Mouse (Mus musculus) forebrain, embryonic 16.5 days (tissue): Measurements from ENCODE around the gene Me1. TPM values are rescaled to one million over a fixed set of nuclear protein-coding genes. Genes with fewer than 3 reads are reported as not detected.

Experiments
- ATAC-seq: fragments of 200-750 bp; cut with Nextera tagmentation; 2 replicates; pipeline ENCODE4 v1.8.0; 2017; ENCODE audit warnings: mild to moderate bottlenecking, moderate library complexity
- H3K27ac ChIP-seq: fragments of 300-500 bp; sonication (generic); 2 replicates; pipeline ENCODE4 v1.5.1; 2014; ENCODE audit warnings: low read length, control low read depth
- H3K27me3 ChIP-seq: fragments of 300-500 bp; sonication (generic); replicated peaks from 2 replicates; pipeline ENCODE4 v1.6.1; 2014; ENCODE audit warnings: low read length; ENCODE audit not compliant: control insufficient read depth, insufficient read depth
- H3K36me3 ChIP-seq: fragments of 300-500 bp; sonication (generic); 2 replicates; pipeline ENCODE4 v1.6.1; 2014; ENCODE audit not compliant: control insufficient read depth, insufficient read depth
- H3K4me1 ChIP-seq: fragments of 300-500 bp; sonication (generic); replicated peaks from 2 replicates; pipeline ENCODE4 v1.6.1; 2014; ENCODE audit warnings: low read length; ENCODE audit not compliant: control insufficient read depth, insufficient read depth
- H3K4me2 ChIP-seq: fragments of 300-500 bp; sonication (generic); 2 replicates; pipeline ENCODE4 v1.6.1; 2014; ENCODE audit warnings: mild to moderate bottlenecking, low read length, control low read depth
- H3K4me3 ChIP-seq: fragments of 300-500 bp; sonication (generic); replicated peaks from 2 replicates; pipeline ENCODE4 v1.5.1; 2014; ENCODE audit warnings: mild to moderate bottlenecking, low read length, control low read depth
- H3K9ac ChIP-seq: fragments of 300-500 bp; sonication (generic); replicated peaks from 2 replicates; pipeline ENCODE4 v1.6.1; 2014; ENCODE audit warnings: low read depth, low read length, control low read depth
- H3K9me3 ChIP-seq: fragments of 300-500 bp; sonication (generic); 2 replicates; pipeline ENCODE4 v1.6.1; 2016; ENCODE audit warnings: low read length; ENCODE audit not compliant: control insufficient read depth
- WGBS: fragments of 180-500 bp; shearing (Covaris S2); extraction: QIAGEN DNeasy Blood & Tissue Kit; methylation state at CpG from one replicate; pipeline ENCODE4 v1.1.7; 2014; 5-methylcytosine and 5-hydroxymethylcytosine counted together
- polyA plus RNA-seq: library from polyadenylated mRNA; unstranded; fragments of >200 nt; fragmentation: Nextera tagmentation; extraction: Ambion mirVana; gene quantifications from 2 replicates; pipeline ENCODE4 v1.2.1, GENCODE M21; 2015

The Me1 gene
- polyA plus RNA-seq, 1 experiment from 2014 or later: 22.7 TPM

GRCm38 (mm10) chr9:86716540-86716939, 20.8 kb upstream of the Me1 start:
- Histone ChIP-seq H3K27me3 (no peaks in the 10 kb centered on the region), H3K4me3 (no peak overlapping the region), H3K9me3 (no peaks in the 10 kb centered on the region), H3K9ac (no peak overlapping the region), H3K36me3 (no peaks in the 10 kb centered on the region), H3K4me2 (no peak overlapping the region), H3K4me1 (0 out of 2 replicates have a peak, but pooled peaks cover 2% of the 10 kb centered on the region), H3K27ac (no peak overlapping the region)
- ATAC-seq: 0 out of 2 replicates have a peak, but pooled peaks have one; percentile 32
- 50% methylated on average over 2 of the region's 2 CpGs for WGBS

- Histone ChIP-seq H3K36me3 (no peaks in the 10 kb centered on the region), H3K27me3 (no peaks in the 10 kb centered on the region), H3K27ac (no peak overlapping the region), H3K9me3 (no peaks in the 10 kb centered on the region), H3K4me2 (no peak overlapping the region), H3K9ac (no peak overlapping the region), H3K4me1 (0 out of 2 replicates have a peak, but pooled peaks cover 2% of the 10 kb centered on the region), H3K4me3 (no peak overlapping the region)
- WGBS: 58% methylated on average over 3 of the region's 3 CpGs
- ATAC-seq: peak; percentile 85
These were observed 18.3 kb upstream of the Me1 start for GRCm38 (mm10) chr9:86714089-86714488.

- ATAC-seq: no peak
- Histone ChIP-seq H3K4me2 (no peak overlapping the region), H3K9me3 (no peaks in the 10 kb centered on the region), H3K36me3 (no peaks in the 10 kb centered on the region), H3K27ac (no peak overlapping the region), H3K9ac (no peak overlapping the region), H3K27me3 (no peaks in the 10 kb centered on the region), H3K4me1 (0 out of 2 replicates have a peak, but pooled peaks cover 2% of the 10 kb centered on the region), H3K4me3 (no peak overlapping the region)
- WGBS: 71% methylated on average over 2 of the region's 2 CpGs
These were observed 16.9 kb upstream of the Me1 start for GRCm38 (mm10) chr9:86712648-86713047.

- H3K4me3 ChIP-seq: no peak overlapping the region
- no peak overlapping the region for H3K4me2 ChIP-seq
- no peak for ATAC-seq
- H3K9me3 ChIP-seq: no peaks in the 10 kb centered on the region
- no peaks in the 10 kb centered on the region for H3K27me3 ChIP-seq
- WGBS: 95% methylated on average over 2 of the region's 2 CpGs
- H3K4me1 ChIP-seq: no peaks in the 10 kb centered on the region
- no peaks in the 10 kb centered on the region for H3K36me3 ChIP-seq
- no peak overlapping the region for H3K9ac ChIP-seq
- no peak overlapping the region for H3K27ac ChIP-seq
These were observed 14.4 kb upstream of the Me1 start for GRCm38 (mm10) chr9:86710091-86710634.

- 80% methylated on average over 6 of the region's 6 CpGs for WGBS
- no peaks in the 10 kb centered on the region for H3K36me3 ChIP-seq
- H3K4me1 ChIP-seq: no peaks in the 10 kb centered on the region
- no peak overlapping the region for H3K4me3 ChIP-seq
- no peak overlapping the region for H3K27ac ChIP-seq
- H3K27me3 ChIP-seq: no peaks in the 10 kb centered on the region
- ATAC-seq: no peak
- H3K4me2 ChIP-seq: no peak overlapping the region
- H3K9ac ChIP-seq: no peak overlapping the region
- H3K9me3 ChIP-seq: no peaks in the 10 kb centered on the region
These were observed 13.2 kb upstream of the Me1 start for GRCm38 (mm10) chr9:86708921-86709320.

- H3K4me2 ChIP-seq: no peak overlapping the region
- no peaks in the 10 kb centered on the region for H3K36me3 ChIP-seq
- H3K9me3 ChIP-seq: no peaks in the 10 kb centered on the region
- no peaks in the 10 kb centered on the region for H3K4me1 ChIP-seq
- H3K9ac ChIP-seq: no peak overlapping the region
- H3K27me3 ChIP-seq: no peaks in the 10 kb centered on the region
- WGBS: 75% methylated on average over 1 of the region's 1 CpGs
- no peak overlapping the region for H3K27ac ChIP-seq
- H3K4me3 ChIP-seq: no peak overlapping the region
- ATAC-seq: no peak
These were observed 11.7 kb upstream of the Me1 start for GRCm38 (mm10) chr9:86707431-86707830.

- Histone ChIP-seq H3K9ac (no peak overlapping the region), H3K27ac (no peak overlapping the region), H3K4me2 (no peak overlapping the region), H3K9me3 (no peaks in the 10 kb centered on the region), H3K4me3 (no peak overlapping the region), H3K4me1 (no peaks in the 10 kb centered on the region), H3K27me3 (no peaks in the 10 kb centered on the region), H3K36me3 (no peaks in the 10 kb centered on the region)
- 19% methylated on average over 2 of the region's 2 CpGs for WGBS
- ATAC-seq: no peak
These were observed 6.1 kb upstream of the Me1 start for GRCm38 (mm10) chr9:86701844-86702243.

- Histone ChIP-seq H3K36me3 (no peaks in the 10 kb centered on the region), H3K4me3 (no peak overlapping the region), H3K4me1 (no peaks in the 10 kb centered on the region), H3K4me2 (no peak overlapping the region), H3K9me3 (no peaks in the 10 kb centered on the region), H3K9ac (no peak overlapping the region), H3K27me3 (no peaks in the 10 kb centered on the region), H3K27ac (no peak overlapping the region)
- no peak for ATAC-seq
- WGBS: 31% methylated on average over 5 of the region's 5 CpGs
These were observed 5.5 kb upstream of the Me1 start for GRCm38 (mm10) chr9:86701264-86701663.

GRCm38 (mm10) chr9:86695199-86695817, 445 bp downstream of the Me1 start:
- Histone ChIP-seq H3K4me3 (peak overlapping the region; percentile 77), H3K4me1 (peaks cover 3% of the 10 kb centered on the region), H3K27ac (peak overlapping the region; percentile 14; the same call in 1 of the 2 replicates), H3K9me3 (no peaks in the 10 kb centered on the region), H3K9ac (peak overlapping the region; percentile 89), H3K27me3 (no peaks in the 10 kb centered on the region), H3K4me2 (peak overlapping the region; percentile 82), H3K36me3 (no peaks in the 10 kb centered on the region)
- peak; percentile 76 for ATAC-seq
- WGBS: under 1% methylated on average over 42 of the region's 56 CpGs
